In the genomic region with DNA sequence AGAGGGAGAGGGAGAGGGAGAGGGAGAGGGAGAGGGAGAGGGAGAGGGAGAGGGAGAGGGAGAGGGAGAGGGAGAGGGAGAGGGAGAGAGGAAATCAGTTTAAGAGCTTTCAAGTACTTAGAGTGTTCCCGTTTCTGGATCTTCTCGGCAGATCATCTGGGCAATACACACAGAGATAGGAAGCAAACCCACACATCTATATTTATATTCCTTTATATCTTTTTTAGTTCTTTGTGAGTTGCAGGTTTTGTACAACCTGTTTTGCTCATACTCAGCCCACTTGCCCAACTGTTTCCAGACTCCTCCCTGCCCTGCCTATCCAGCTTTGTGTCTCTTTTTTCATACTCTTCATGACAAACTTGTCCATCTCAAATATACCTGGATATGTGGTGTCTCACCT, we compare ENCODE assay signal across 12 mouse cellular contexts.
"Had no signal": no experiment of that assay in that cellular context is flagged by ENCODE, and none has a peak within 500 bp of the region (broad histone marks: within the 10 kb centered on the region; RNA-seq: fewer than 3 reads in every experiment).

No protein-coding gene starts in this region.

- DNase-seq: retina, postnatal 1 day; right cerebral cortex, adult 18-20 months; right cerebral cortex, postnatal 14 days; right cerebral cortex, postnatal 25 days; right cerebral cortex, postnatal 4 days; spleen, adult 18-20 months; thymus, adult 18-20 months; thymus, adult 2 months; thymus, postnatal 14 days; thymus, postnatal 25 days; thymus, postnatal 36 days; thymus, postnatal 4 days had no signal
